Mouse (Mus musculus): ENCODE measurements around the gene Sptbn2. TPM values are rescaled to one million over a fixed set of nuclear protein-coding genes. Genes with fewer than 3 reads are reported as not detected.

Gene Sptbn2
- polyA plus RNA-seq (2017; shearing (Covaris generic)): 0.72 TPM

DNA sequence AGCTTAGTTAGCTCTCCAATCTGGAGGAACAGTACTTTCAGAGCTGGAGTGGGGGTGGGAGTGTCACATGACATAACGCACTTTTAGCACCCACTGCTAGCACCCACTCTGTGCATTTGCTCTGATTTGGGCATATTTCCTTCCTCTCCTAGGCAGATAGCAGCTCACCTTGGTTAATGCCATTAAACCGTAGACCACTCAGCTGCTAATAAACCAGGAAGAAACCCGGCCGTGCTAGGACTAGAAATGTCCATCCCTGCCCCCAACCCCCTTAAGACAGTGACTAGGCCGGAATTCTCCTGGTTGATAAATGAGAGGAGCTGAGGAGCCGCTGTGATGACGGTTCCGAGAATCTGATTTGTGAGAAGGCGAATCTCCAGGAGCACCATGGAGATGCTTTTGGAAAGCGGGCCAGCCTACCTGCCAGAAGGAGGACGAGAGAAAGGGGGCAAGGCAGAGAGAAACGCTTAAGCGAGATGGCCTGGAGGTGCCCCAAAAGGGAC is at the start of gene Sptbn2:
TSS of gene Sptbn2 (plus strand) at position 70 of the 503 bp plus-strand sequence.

GRCm38 (mm10) chr19:4698205-4698677 is 12.7 kb upstream of the Sptbn2 start, which contains the start of gene Gm960:
Gm960 (minus strand) TSS chr19:4698668.

GRCm38 (mm10) chr19:4756193-4756911 is 45.4 kb downstream of the Sptbn2 start, which contains the start of gene Rbm4b:
Rbm4b (plus strand) TSS chr19:4756497.

DNA sequence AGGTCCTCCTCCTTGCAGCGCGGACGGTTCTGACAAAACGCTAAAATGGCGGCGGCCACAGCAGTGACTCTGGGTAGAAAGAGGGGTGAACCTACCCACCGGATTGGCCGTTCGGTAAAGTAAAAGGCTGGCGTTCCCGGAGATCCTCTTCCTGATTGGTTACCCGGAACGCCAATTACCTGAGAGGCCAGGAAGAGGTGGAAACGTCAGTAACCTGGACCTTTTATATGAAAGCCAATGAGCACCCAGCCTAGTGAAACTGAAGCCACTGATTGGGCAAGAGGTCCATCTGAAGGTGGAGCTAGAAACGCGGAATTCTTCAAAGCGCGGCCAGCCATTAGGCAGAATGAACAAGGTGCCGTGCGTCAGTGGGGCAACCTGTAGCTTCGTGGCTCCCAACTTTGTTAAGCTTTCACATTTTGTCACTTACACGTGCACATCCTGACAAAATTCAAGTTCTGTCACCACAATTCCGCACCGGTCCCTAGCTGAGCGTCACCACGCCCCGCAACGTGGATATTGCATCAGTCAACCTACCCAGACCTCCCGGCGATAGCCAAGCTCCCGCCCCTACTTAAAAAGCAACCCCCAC is 83.0 kb downstream of the Sptbn2 start, which contains the start of gene Rbm4:
TSS of gene Rbm4 (minus strand) at position 71 of the 592 bp plus-strand sequence.

Other genes with a start within 250 kb of the Sptbn2 start
- 0.51 TPM for gene Syt12, start 233.7 kb upstream of the Sptbn2 start, polyA plus RNA-seq (2017; shearing (Covaris generic))
- gene 2010003K11Rik, start 212.6 kb upstream of the Sptbn2 start, polyA plus RNA-seq (2017; shearing (Covaris generic)): not detected
- 3.2 TPM for gene Pcx, start 200.7 kb upstream of the Sptbn2 start, polyA plus RNA-seq (2017; shearing (Covaris generic))
- 0.69 TPM for gene Lrfn4, start 95.5 kb upstream of the Sptbn2 start, polyA plus RNA-seq (2017; shearing (Covaris generic))
- 78.0 TPM for gene Rce1, start 85.5 kb upstream of the Sptbn2 start, polyA plus RNA-seq (2017; shearing (Covaris generic))
- gene Gm960, start 12.5 kb upstream of the Sptbn2 start, polyA plus RNA-seq (2017; shearing (Covaris generic)): 0.23 TPM
- 77.1 TPM for gene Rbm4b, start 45.3 kb downstream of the Sptbn2 start, polyA plus RNA-seq (2017; shearing (Covaris generic))
- gene Rbm4, start 82.7 kb downstream of the Sptbn2 start, polyA plus RNA-seq (2017; shearing (Covaris generic)): 44.2 TPM
- gene Gm21992, start 100.4 kb downstream of the Sptbn2 start, polyA plus RNA-seq (2017; shearing (Covaris generic)): 28.2 TPM
- gene Rbm14, start 100.5 kb downstream of the Sptbn2 start, polyA plus RNA-seq (2017; shearing (Covaris generic)): 76.3 TPM
- gene Ccs, start 128.2 kb downstream of the Sptbn2 start, polyA plus RNA-seq (2017; shearing (Covaris generic)): 28.8 TPM
- gene Ccdc87, start 128.2 kb downstream of the Sptbn2 start, polyA plus RNA-seq (2017; shearing (Covaris generic)): not detected
- 2.1 TPM for gene Ctsf, start 144.0 kb downstream of the Sptbn2 start, polyA plus RNA-seq (2017; shearing (Covaris generic))
- not detected for gene Actn3, start 166.7 kb downstream of the Sptbn2 start, polyA plus RNA-seq (2017; shearing (Covaris generic))
- gene Zdhhc24, start 167.5 kb downstream of the Sptbn2 start, polyA plus RNA-seq (2017; shearing (Covaris generic)): 4.4 TPM
- gene Bbs1, start 195.5 kb downstream of the Sptbn2 start, polyA plus RNA-seq (2017; shearing (Covaris generic)): 0.41 TPM
- 57.2 TPM for gene Dpp3, start 217.1 kb downstream of the Sptbn2 start, polyA plus RNA-seq (2017; shearing (Covaris generic))
- gene Peli3, start 232.0 kb downstream of the Sptbn2 start, polyA plus RNA-seq (2017; shearing (Covaris generic)): not detected